Mouse (Mus musculus) MEL (cell line): Measurements from ENCODE around the gene Cyyr1. TPM values are rescaled to one million over a fixed set of nuclear protein-coding genes. Genes with fewer than 3 reads are reported as not detected.

ENCODE experiments used
- DNase-seq: peaks from one replicate; pipeline ENCODE4 v3.0.0; 2011; ENCODE audit warnings: low read depth, low spot score
- H3K27ac ChIP-seq: 2 replicates; pipeline ENCODE4 v1.5.1; 2012; ENCODE audit warnings: low read depth, mild to moderate bottlenecking, control low read depth, low read length, moderate library complexity; ENCODE audit not compliant: control insufficient read depth
- H3K27me3 ChIP-seq, 2 experiments: fragments of 150-350 bp in 1 of 2; sonication (generic) in 1 of 2; 2 replicates each; pipeline ENCODE4 v1.6.1; 2012; ENCODE audit warnings: low read length in 2 of 2, mild to moderate bottlenecking in 2 of 2, improper control_type of control experiment in 1 of 2, moderate library complexity in 1 of 2; ENCODE audit not compliant: insufficient read depth in 2 of 2, control insufficient read depth in 1 of 2
- H3K36me3 ChIP-seq, 2 experiments: 2 replicates each; pipeline ENCODE4 v1.6.1; 2012 to 2014; ENCODE audit warnings: low read length in 2 of 2, improper control_type of control experiment in 1 of 2, inconsistent platforms in 1 of 2, mild to moderate bottlenecking in 1 of 2; ENCODE audit not compliant: insufficient read depth in 2 of 2, control insufficient read depth in 1 of 2
- H3K4me1 ChIP-seq, 2 experiments: fragments of 150-350 bp in 1 of 2; sonication (generic) in 1 of 2; 2 replicates each; pipeline ENCODE4 v1.6.1; 2012; ENCODE audit warnings: low read length in 2 of 2, improper control_type of control experiment in 1 of 2, mild to moderate bottlenecking in 1 of 2; ENCODE audit not compliant: insufficient read depth in 2 of 2, control insufficient read depth in 1 of 2
- H3K4me3 ChIP-seq, 2 experiments: fragments of 150-350 bp in 1 of 2; sonication (generic) in 1 of 2; 2 replicates each; pipeline ENCODE4 v1.5.1; 2012; ENCODE audit warnings: low read depth in 2 of 2, low read length in 2 of 2, mild to moderate bottlenecking in 2 of 2, moderate library complexity in 2 of 2, control low read depth in 1 of 2, improper control_type of control experiment in 1 of 2; ENCODE audit not compliant: control insufficient read depth in 1 of 2, insufficient read depth in 1 of 2
- H3K79me2 ChIP-seq: 2 replicates; pipeline ENCODE4 v1.6.1; 2012; ENCODE audit warnings: mild to moderate bottlenecking, low read length, moderate library complexity; ENCODE audit not compliant: control insufficient read depth, poor library complexity, insufficient read depth
- H3K9ac ChIP-seq: 2 replicates; pipeline ENCODE4 v1.6.1; 2012; ENCODE audit warnings: low read depth, mild to moderate bottlenecking, control low read depth, low read length, moderate library complexity; ENCODE audit not compliant: control insufficient read depth, poor library complexity, severe bottlenecking
- H3K9me3 ChIP-seq: fragments of 150-350 bp; sonication (generic); replicated peaks from 2 replicates; pipeline ENCODE4 v1.6.1; 2012; ENCODE audit warnings: mild to moderate bottlenecking, low read length, improper control_type of control experiment, moderate library complexity; ENCODE audit not compliant: insufficient read depth
- BHLHE40 ChIP-seq: IDR thresholded peaks from 2 replicates; pipeline ENCODE4 v1.6.1; 2012; ENCODE audit warnings: low read depth, mild to moderate bottlenecking, inconsistent platforms, low read length, improper control_type of control experiment, borderline replicate concordance
- CTCF ChIP-seq, 3 experiments: IDR thresholded peaks in 2 of 3; conservative IDR thresholded peaks in 1 of 3; 2 replicates each; pipeline ENCODE4 v1.5.1; 2011 to 2012; ENCODE audit warnings: low read length in 3 of 3, low read depth in 2 of 3, mild to moderate bottlenecking in 2 of 3, improper control_type of control experiment in 1 of 3, inconsistent platforms in 1 of 3, mixed read lengths in 1 of 3, moderate library complexity in 1 of 3; ENCODE audit not compliant: control insufficient read depth in 1 of 3, insufficient read depth in 1 of 3, poor library complexity in 1 of 3, severe bottlenecking in 1 of 3
- E2F4 ChIP-seq: IDR thresholded peaks from 2 replicates; pipeline ENCODE4 v1.6.1; 2011; ENCODE audit warnings: low read depth, low read length, improper control_type of control experiment, borderline replicate concordance
- EP300 ChIP-seq, 2 experiments: IDR thresholded peaks; 2 replicates each; pipeline ENCODE4 v1.6.1; 2011; ENCODE audit warnings: improper control_type of control experiment in 2 of 2, low read length in 2 of 2, low read depth in 1 of 2, mild to moderate bottlenecking in 1 of 2
- ETS1 ChIP-seq: IDR thresholded peaks from 2 replicates; pipeline ENCODE4 v1.6.1; 2012; ENCODE audit warnings: low read depth, mild to moderate bottlenecking, inconsistent platforms, low read length, improper control_type of control experiment, moderate library complexity
- HCFC1 ChIP-seq: IDR thresholded peaks from 2 replicates; pipeline ENCODE4 v1.6.1; 2012; ENCODE audit warnings: low read depth, mild to moderate bottlenecking, inconsistent platforms, low read length, improper control_type of control experiment, moderate library complexity
- KAT2A ChIP-seq: conservative IDR thresholded peaks from 2 replicates; pipeline ENCODE4 v1.6.1; 2012; ENCODE audit warnings: low read depth, low read length, improper control_type of control experiment, inconsistent platforms
- NRF1 ChIP-seq: IDR thresholded peaks from 2 replicates; pipeline ENCODE4 v1.6.1; 2014; ENCODE audit warnings: low read depth, mild to moderate bottlenecking, inconsistent platforms, low read length, improper control_type of control experiment, moderate library complexity; ENCODE audit not compliant: poor library complexity, insufficient read depth, severe bottlenecking
- POLR2A ChIP-seq, 2 experiments: IDR thresholded peaks; 2 replicates each; pipeline ENCODE4 v1.6.1; 2011 to 2012; ENCODE audit warnings: low read length in 2 of 2, mild to moderate bottlenecking in 2 of 2, control low read depth in 1 of 2, improper control_type of control experiment in 1 of 2, low read depth in 1 of 2, moderate library complexity in 1 of 2; ENCODE audit not compliant: control insufficient read depth in 1 of 2, insufficient read depth in 1 of 2, poor library complexity in 1 of 2
- POLR2AphosphoS2 ChIP-seq: IDR thresholded peaks from 2 replicates; pipeline ENCODE4 v1.6.1; 2011; ENCODE audit warnings: low read length, improper control_type of control experiment
- POLR2AphosphoS5 ChIP-seq: IDR thresholded peaks from 2 replicates; pipeline ENCODE4 v1.6.1; 2012; ENCODE audit warnings: low read depth, borderline replicate concordance, mild to moderate bottlenecking, inconsistent platforms, low read length, moderate library complexity, mixed read lengths
- SMC3 ChIP-seq: IDR thresholded peaks from 2 replicates; pipeline ENCODE4 v1.6.1; 2011; ENCODE audit warnings: low read depth, low read length, improper control_type of control experiment
- TAL1 ChIP-seq: IDR thresholded peaks from 2 replicates; pipeline ENCODE4 v1.6.1; 2012; ENCODE audit warnings: mild to moderate bottlenecking, inconsistent platforms, low read length, moderate library complexity, mixed read lengths
- TBP ChIP-seq: IDR thresholded peaks from 2 replicates; pipeline ENCODE4 v1.8.0; 2011; ENCODE audit warnings: low read depth, low read length, improper control_type of control experiment
- USF1 ChIP-seq: IDR thresholded peaks from 2 replicates; pipeline ENCODE4 v1.6.1; 2014; ENCODE audit warnings: low read depth, mild to moderate bottlenecking, inconsistent platforms, low read length, improper control_type of control experiment, moderate library complexity
- ZMIZ1 ChIP-seq: IDR thresholded peaks from 2 replicates; pipeline ENCODE4 v1.6.1; 2012; ENCODE audit warnings: low read depth, mild to moderate bottlenecking, inconsistent platforms, low read length, improper control_type of control experiment, moderate library complexity
- ZNF384 ChIP-seq: IDR thresholded peaks from 2 replicates; pipeline ENCODE4 v1.6.1; 2012; ENCODE audit warnings: low read depth, mild to moderate bottlenecking, inconsistent platforms, low read length, improper control_type of control experiment
- polyA plus RNA-seq, 2 experiments: library from polyadenylated mRNA; stranded (reverse) in 1 of 2; unstranded in 1 of 2; fragments of >175 nt in 1 of 2; fragments of >200 nt in 1 of 2; gene quantifications; 2 replicates each; pipeline versions ENCODE4 v1.2.1 to v1.2.4; 2012; ENCODE audit warnings: low replicate concordance in 2 of 2, low read depth in 1 of 2; ENCODE audit not compliant: insufficient read length in 2 of 2, insufficient read depth in 1 of 2, missing spikeins in 1 of 2
- total RNA-seq: library from RNA; depleted of rRNA; stranded (reverse); fragments of 300-350 nt; gene quantifications from 2 replicates; pipeline ENCODE4 v1.2.3, GENCODE M21; 2012

The Cyyr1 gene
- total and polyA plus RNA-seq, 3 experiments = not detected

GRCm38 (mm10) chr16:85507264-85507663 lies 45.9 kb downstream of the Cyyr1 start:
- TF ChIP-seq ZMIZ1 = no peak
- Histone ChIP-seq H3K27ac (no peak overlapping the region), H3K36me3 (no peaks in the 10 kb centered on the region), H3K79me2 (no peaks in the 10 kb centered on the region), H3K9me3 (no peaks in the 10 kb centered on the region), H3K9ac (no peak overlapping the region), H3K27me3 (no peaks in the 10 kb centered on the region), H3K4me3 (no peak overlapping the region), H3K4me1 (no peaks in the 10 kb centered on the region)
- no peak for DNase-seq

DNA sequence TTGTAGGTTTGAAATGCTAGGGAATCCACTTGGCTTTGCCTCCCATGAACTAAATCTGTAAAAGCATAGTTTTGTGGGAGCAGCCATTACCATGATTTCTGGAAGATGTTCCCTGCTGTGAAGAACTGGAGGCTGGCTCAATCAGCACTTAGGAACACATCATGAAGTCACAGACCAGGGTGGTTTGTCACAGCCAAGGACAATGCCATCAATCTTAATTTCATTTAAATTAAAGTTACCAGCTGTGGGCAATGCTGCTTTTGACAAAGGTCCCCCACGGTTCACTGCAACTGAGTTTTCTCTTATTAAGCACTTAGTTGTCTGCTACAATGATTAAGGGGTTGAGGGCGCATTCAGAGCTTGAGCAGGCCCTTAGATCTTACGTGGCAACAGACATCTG lies 48.1 kb downstream of the Cyyr1 start:
- DNase-seq = no peak
- H3K4me1 ChIP-seq = no peaks in the 10 kb centered on the region
- H3K9me3 ChIP-seq = no peaks in the 10 kb centered on the region
- TF ChIP-seq ZNF384 (no peak), POLR2AphosphoS5 (no peak), KAT2A (no peak)
- H3K27me3 ChIP-seq = no peaks in the 10 kb centered on the region; a peak in 1 of 4 replicates
- no peaks in the 10 kb centered on the region for H3K79me2 ChIP-seq
- H3K27ac ChIP-seq = no peak overlapping the region
- H3K9ac ChIP-seq = no peak overlapping the region
- no peaks in the 10 kb centered on the region for H3K36me3 ChIP-seq
- no peak overlapping the region for H3K4me3 ChIP-seq

DNA sequence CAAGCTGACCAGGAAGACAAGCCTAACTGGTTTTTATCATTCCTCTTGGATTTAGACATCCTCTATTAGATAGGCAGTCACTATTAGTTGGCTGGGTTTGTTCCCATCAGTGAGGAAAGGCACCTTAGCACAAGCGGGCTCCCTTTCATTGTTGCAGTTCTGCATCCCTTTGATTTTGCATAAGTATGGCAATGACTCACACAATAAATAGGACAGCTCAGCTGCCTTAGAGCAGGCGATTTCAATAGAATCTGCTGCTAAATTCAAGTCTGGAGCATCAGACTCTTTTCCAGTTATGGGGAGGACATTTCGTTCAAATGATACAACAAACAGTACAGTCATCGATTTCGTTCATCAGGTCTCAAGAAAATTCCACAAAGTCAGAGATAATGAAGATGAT lies 49.8 kb downstream of the Cyyr1 start:
- H3K4me3 ChIP-seq = no peak overlapping the region
- DNase-seq = no peak
- H3K27me3 ChIP-seq = no peaks in the 10 kb centered on the region; a peak in 1 of 4 replicates
- no peaks in the 10 kb centered on the region for H3K4me1 ChIP-seq
- H3K9me3 ChIP-seq = no peaks in the 10 kb centered on the region
- H3K79me2 ChIP-seq = no peaks in the 10 kb centered on the region
- H3K27ac ChIP-seq = no peak overlapping the region
- H3K36me3 ChIP-seq = no peaks in the 10 kb centered on the region
- TF ChIP-seq TBP (no peak), ETS1 (no peak), KAT2A (no peak), SMC3 (no peak), NRF1 (no peak), POLR2AphosphoS5 (no peak), HCFC1 (no peak), EP300 (IDR thresholded peaks at IDR 0.05; ENCODE audit: low read depth in 1 of 2, low read length in 2 of 2) (no peak), POLR2A (IDR thresholded peaks at IDR 0.05; ENCODE audit: control insufficient read depth in 1 of 2, insufficient read depth in 1 of 2, low read depth in 1 of 2, low read length in 2 of 2, poor library complexity in 1 of 2) (no peak), TAL1 (no peak), BHLHE40 (no peak), E2F4 (no peak), CTCF (IDR thresholded peaks at IDR 0.05 in 2 of 3, conservative IDR thresholded peaks at IDR 0.05 in 1 of 3; ENCODE audit: control insufficient read depth in 1 of 3, insufficient read depth in 1 of 3, low read depth in 2 of 3, low read length in 3 of 3, poor library complexity in 1 of 3, severe bottlenecking in 1 of 3) (no peak), POLR2AphosphoS2 (no peak), USF1 (no peak), ZNF384 (no peak)
- H3K9ac ChIP-seq = no peak overlapping the region
